Mouse (Mus musculus): Measurements from ENCODE around the gene Mon2. TPM values are rescaled to one million over a fixed set of nuclear protein-coding genes. Genes with fewer than 3 reads are reported as not detected.
"Not testable (repeated sequence)": the region's sequence is repeated elsewhere in the genome, so short reads cannot be mapped to it uniquely, and the experiment has no call there.

Gene Mon2
- polyA plus RNA-seq, 1 experiment from 2014 or later: 32.0 TPM

DNA sequence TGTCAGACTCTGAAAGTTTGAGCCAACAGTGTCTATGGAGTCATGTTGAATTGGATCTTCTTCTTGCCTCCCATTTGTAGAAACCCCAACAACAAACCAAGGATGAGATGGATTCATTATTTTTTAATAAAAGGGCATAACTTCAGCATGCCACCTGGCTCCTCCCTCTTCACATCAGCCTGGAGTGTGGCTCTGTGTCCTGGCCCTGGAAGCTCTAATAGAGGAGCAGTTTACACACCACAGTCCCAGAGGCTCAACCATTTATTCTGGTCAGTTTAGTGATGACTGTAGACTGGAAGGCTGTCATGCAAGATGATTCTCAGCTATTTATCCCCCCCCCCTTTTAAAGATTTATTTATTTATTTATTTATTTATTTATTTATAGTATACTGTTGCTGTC lies 103.1 kb downstream of the Mon2 start:
- ATAC-seq (ENCODE audit: low FRiP score, low read depth): no peak

DNA sequence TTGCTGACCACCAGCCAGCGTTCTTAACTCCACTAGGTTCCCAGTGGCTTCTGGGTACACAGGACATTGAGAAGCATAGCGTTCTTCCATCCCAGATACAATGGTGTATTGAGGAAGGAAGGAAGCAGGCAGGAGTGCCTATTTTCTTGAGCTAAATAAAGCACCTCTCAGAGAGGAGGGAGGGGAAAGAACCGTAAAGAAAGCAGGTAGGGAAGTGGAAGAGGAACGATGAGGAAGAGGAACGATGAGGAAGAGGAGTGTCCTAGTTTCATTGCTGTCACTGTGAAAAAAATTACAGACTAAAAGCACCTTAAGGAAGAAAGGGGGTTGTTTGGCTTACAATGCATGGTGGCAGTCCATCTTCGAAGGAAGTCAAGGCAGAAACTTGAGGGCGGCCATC lies 106.1 kb downstream of the Mon2 start:
- Histone ChIP-seq H3K4me2 (replicated peaks) (no peak overlapping the region), H3K27me3 (no peaks in the 10 kb centered on the region), H3K4me1 (0 out of 2 replicates have a peak, but pooled peaks cover 10% of the 10 kb centered on the region), H3K9ac (no peak overlapping the region), H3K36me3 (no peaks in the 10 kb centered on the region), H3K4me3 (no peak overlapping the region), H3K27ac (no peak overlapping the region), H3K9me3 (no peaks in the 10 kb centered on the region)
- WGBS: 90% methylated on average over 7 of the region's 7 CpGs
- ATAC-seq (ENCODE audit: low FRiP score, low read depth): no peak

More for the DNA sequence above, 103.1 kb downstream of the Mon2 start:
- no peak overlapping the region for H3K9ac ChIP-seq
- 0 out of 2 replicates have a peak, but pooled peaks cover 5% of the 10 kb centered on the region for H3K4me1 ChIP-seq
- no peaks in the 10 kb centered on the region for H3K9me3 ChIP-seq
- H3K27me3 ChIP-seq: no peaks in the 10 kb centered on the region
- H3K4me3 ChIP-seq: no peak overlapping the region
- H3K27ac ChIP-seq: no peak overlapping the region
- no peak overlapping the region for H3K4me2 ChIP-seq (replicated peaks)
- no peaks in the 10 kb centered on the region for H3K36me3 ChIP-seq

DNA sequence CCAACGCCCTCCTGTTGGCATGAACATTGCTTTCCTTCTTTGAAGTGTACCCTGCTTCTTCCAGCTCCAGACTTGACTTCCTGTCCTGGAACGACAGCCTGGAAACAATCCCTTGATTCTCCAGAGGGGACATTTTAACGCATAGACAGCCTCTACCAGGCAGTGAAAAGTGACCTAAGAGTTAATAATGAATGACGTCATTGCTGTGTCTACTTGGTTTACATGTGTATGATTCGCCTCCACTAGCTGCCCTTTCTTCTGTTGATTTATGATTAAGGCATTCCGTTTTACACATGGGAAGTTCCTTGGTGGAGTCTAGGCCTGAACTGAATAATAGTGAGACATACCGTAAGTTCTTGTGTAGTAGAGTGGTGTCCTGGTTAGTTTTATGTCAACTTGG lies 109.9 kb downstream of the Mon2 start:
- 47% methylated on average over 7 of the region's 7 CpGs for WGBS
- Histone ChIP-seq H3K27ac (no peak overlapping the region), H3K4me1 (peaks cover 22% of the 10 kb centered on the region), H3K36me3 (no peaks in the 10 kb centered on the region), H3K9me3 (no peaks in the 10 kb centered on the region), H3K4me3 (no peak overlapping the region), H3K27me3 (no peaks in the 10 kb centered on the region), H3K9ac (no peak overlapping the region), H3K4me2 (replicated peaks) (no peak overlapping the region)
- ATAC-seq (ENCODE audit: low FRiP score, low read depth): no peak

DNA sequence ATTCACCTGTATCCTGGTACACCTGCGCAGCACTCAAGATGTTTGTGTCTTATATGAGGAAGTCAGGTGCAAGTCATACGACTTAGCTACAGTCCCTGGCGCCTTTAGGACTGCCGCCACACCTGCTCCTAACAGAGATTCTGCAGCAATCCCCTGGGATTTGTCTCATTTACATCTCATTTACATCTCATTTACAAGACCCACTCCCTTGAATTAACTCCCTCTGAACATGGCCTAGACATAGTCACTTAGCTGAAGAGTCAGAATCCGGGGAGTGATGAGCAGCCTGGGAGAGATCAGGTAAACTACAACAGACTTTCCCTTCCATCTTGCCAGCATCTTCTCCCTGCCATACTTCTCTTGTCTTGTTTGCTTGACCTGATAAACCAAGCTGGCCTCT lies 110.7 kb downstream of the Mon2 start:
- H3K27ac ChIP-seq; H3K4me3 ChIP-seq; ATAC-seq (ENCODE audit: low FRiP score, low read depth); H3K9me3 ChIP-seq; H3K36me3 ChIP-seq; H3K4me2 ChIP-seq (replicated peaks); H3K27me3 ChIP-seq; H3K9ac ChIP-seq: not testable (repeated sequence)
- H3K4me1 ChIP-seq: peaks cover 30% of the 10 kb centered on the region
- 89% methylated on average over 5 of the region's 5 CpGs for WGBS

DNA sequence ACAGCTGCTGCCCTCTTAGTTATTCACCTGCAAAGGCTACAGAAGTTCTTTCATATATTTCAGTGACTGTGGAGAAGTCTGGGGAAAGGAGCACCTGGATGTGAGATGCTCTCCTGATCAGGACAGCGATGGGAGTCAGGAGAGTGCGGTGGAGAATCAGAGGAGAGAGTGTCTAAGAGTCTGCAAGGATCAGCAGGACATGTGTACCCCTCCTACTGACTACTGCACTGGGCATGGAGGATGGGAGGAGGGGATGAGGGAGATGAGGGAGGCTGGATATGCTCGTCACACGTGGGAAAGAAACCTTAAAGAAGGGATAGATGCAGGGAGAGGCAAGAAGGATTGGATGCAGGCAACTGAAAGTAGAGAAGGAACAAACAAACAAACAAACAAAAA lies 112.1 kb downstream of the Mon2 start:
- Histone ChIP-seq H3K4me3 (no peak overlapping the region), H3K27me3 (no peaks in the 10 kb centered on the region), H3K4me2 (replicated peaks) (peak overlapping the region; percentile 58), H3K9ac (no peak overlapping the region; the same call in 1 of the 2 replicates), H3K4me1 (peaks cover 34% of the 10 kb centered on the region), H3K9me3 (no peaks in the 10 kb centered on the region; the same call in 1 of the 2 replicates), H3K27ac (no peak overlapping the region), H3K36me3 (no peaks in the 10 kb centered on the region)
- WGBS: 36% methylated on average over 4 of the region's 4 CpGs
- no peak for ATAC-seq (ENCODE audit: low FRiP score, low read depth)

DNA sequence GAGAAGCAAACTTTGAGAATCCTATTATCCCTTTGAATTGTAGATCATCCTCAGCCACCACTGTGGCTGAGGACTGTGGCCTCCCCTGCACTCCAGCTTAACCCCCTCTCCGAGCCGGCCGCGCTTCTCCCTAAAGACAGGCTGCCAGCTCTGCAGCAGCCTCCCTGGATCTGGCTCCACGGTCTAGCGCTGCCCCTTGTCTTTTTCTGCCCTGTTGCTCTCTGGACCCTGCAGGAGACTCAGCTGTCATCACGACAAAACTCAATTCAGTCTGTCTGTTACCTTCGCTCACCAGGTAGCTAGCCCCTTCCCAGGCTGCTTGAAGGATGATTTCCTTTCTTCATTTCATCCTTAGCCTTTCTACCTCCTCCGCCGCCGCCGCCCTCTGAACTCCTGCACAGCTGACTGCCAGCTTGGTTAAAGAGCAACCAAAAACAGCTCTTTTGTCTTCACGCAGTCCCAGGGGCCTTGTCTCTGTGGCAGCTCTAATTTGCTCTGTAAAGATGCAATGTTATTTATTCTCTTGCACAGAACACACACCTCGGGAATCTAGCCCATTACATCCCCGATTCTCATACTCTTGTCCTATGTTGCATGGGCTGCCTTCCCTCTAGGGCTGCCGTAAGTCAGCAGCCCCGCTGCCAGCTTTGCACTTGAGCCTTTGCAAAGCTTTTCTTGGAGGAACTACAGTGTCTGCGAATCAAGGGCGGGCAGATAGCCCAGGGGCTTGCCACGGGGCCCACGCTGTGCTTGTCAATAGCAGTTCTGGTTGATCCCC lies 112.7 kb downstream of the Mon2 start:
- ATAC-seq (ENCODE audit: low FRiP score, low read depth): no peak
- 6% methylated on average over 21 of the region's 21 CpGs for WGBS
- Histone ChIP-seq H3K27ac (no peak overlapping the region), H3K27me3 (no peaks in the 10 kb centered on the region), H3K4me2 (replicated peaks) (peak overlapping the region; percentile 58), H3K9ac (peak overlapping the region; percentile 37), H3K36me3 (no peaks in the 10 kb centered on the region), H3K4me3 (peak overlapping the region; percentile 20), H3K4me1 (peaks cover 34% of the 10 kb centered on the region), H3K9me3 (no peaks in the 10 kb centered on the region; the same call in 1 of the 2 replicates)

DNA sequence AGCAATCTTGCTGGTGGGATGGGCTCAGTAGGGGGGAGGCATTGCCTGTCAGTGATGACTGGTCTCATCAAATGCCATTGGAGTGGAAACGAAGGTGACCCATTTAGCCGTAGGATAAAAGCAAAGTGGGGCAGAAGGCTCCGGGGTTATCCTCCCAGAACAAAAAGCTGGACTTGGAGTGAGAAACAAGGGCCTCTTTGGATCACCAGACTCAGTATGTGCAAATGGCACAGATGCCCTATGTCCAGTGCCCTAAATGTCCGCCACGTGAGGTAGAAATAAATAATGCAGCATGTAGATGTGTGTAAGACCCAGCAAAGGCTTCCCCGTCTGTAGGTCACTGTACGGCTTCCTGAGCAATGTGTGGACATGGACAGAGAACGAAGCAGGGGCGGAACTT lies 113.7 kb downstream of the Mon2 start:
- ATAC-seq (ENCODE audit: low FRiP score, low read depth): no peak

DNA sequence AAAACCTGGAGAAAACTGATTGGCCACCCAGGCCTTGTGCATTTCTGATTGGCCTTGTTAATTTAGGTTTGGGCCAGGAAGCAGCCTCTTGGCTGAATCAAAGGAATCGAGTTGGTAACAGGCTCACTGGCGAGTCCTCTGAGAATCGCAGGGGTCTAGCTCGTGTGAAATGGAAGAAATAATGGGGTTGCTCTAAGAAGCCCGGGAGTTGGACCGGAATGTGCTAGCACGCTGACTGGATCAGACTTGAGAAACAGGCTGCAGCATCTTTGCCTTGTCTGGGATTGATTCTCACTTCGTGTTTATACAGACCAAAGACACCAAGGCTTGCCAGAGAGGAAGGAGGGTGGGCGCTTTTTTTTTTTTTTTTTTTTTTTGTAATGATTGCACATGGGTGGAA lies 114.8 kb downstream of the Mon2 start:
- H3K9me3 ChIP-seq: no peaks in the 10 kb centered on the region; the same call in 1 of the 2 replicates
- H3K9ac ChIP-seq: peak overlapping the region; percentile 43; the same call in 1 of the 2 replicates
- no peak overlapping the region for H3K27ac ChIP-seq
- H3K4me2 ChIP-seq (replicated peaks): no peak overlapping the region
- WGBS: 47% methylated on average over 9 of the region's 9 CpGs
- ATAC-seq (ENCODE audit: low FRiP score, low read depth): no peak
- H3K4me3 ChIP-seq: no peak overlapping the region
- peaks cover 33% of the 10 kb centered on the region for H3K4me1 ChIP-seq
- H3K36me3 ChIP-seq: no peaks in the 10 kb centered on the region
- H3K27me3 ChIP-seq: no peaks in the 10 kb centered on the region

More for the DNA sequence above, 113.7 kb downstream of the Mon2 start:
- Histone ChIP-seq H3K27ac (no peak overlapping the region), H3K9ac (no peak overlapping the region), H3K27me3 (no peaks in the 10 kb centered on the region), H3K36me3 (no peaks in the 10 kb centered on the region), H3K4me1 (peaks cover 34% of the 10 kb centered on the region), H3K4me3 (no peak overlapping the region), H3K9me3 (no peaks in the 10 kb centered on the region; the same call in 1 of the 2 replicates), H3K4me2 (replicated peaks) (no peak overlapping the region)
- WGBS: 69% methylated on average over 9 of the region's 9 CpGs

DNA sequence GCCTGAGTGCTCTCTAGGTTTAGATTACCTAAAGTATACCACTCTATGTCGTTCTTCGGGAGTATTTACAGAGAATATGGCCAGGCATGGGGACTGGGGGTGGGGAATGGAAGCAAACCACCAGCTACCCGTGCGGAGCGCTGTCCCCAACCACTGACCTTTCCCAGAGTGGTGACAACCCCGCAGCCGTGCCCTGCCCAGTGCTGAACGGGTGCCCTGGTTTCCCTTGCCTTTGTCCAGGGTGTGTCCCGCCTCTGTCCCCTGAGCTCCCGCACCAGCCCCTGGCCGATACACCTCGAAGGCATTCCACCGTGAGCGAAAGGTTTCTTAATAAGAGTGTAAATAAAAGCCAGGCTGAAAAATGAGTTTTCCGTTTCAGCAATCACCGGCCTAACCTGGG lies 115.6 kb downstream of the Mon2 start:
- no peaks in the 10 kb centered on the region; the same call in 1 of the 2 replicates for H3K9me3 ChIP-seq
- no peaks in the 10 kb centered on the region for H3K36me3 ChIP-seq
- WGBS: 54% methylated on average over 16 of the region's 16 CpGs
- no peaks in the 10 kb centered on the region for H3K27me3 ChIP-seq
- no peak overlapping the region for H3K27ac ChIP-seq
- peaks cover 29% of the 10 kb centered on the region for H3K4me1 ChIP-seq
- ATAC-seq (ENCODE audit: low FRiP score, low read depth): no peak
- no peak overlapping the region for H3K4me3 ChIP-seq
- peak overlapping the region; percentile 43; the same call in 1 of the 2 replicates for H3K9ac ChIP-seq
- peak overlapping the region; percentile 36; the same call in 1 of the 2 replicates for H3K4me2 ChIP-seq (replicated peaks)

DNA sequence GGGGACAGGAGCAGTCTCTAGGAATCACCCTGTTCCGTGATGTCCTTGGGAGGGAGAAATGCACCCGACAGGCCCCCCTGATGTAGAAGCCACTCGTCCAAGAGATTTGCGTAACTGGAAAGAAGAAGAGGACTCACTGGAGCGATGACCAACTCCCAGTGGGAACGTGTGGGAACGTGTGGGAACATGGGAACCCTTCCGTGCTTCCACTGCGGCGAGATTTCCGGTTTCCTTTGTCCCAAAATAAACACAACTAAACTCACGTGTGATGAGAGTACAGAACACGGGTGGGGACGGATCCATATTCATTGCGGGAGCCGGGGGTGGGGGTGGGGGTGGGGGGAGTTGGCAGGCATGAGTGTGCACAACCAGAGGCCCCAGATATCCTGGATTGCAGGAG lies 116.1 kb downstream of the Mon2 start:
- WGBS: 89% methylated on average over 16 of the region's 16 CpGs
- no peaks in the 10 kb centered on the region; the same call in 1 of the 2 replicates for H3K9me3 ChIP-seq
- H3K27ac ChIP-seq: no peak overlapping the region
- no peak overlapping the region for H3K9ac ChIP-seq
- no peak overlapping the region for H3K4me2 ChIP-seq (replicated peaks)
- no peak overlapping the region for H3K4me3 ChIP-seq
- no peak for ATAC-seq (ENCODE audit: low FRiP score, low read depth)
- no peaks in the 10 kb centered on the region for H3K36me3 ChIP-seq
- H3K4me1 ChIP-seq: peaks cover 29% of the 10 kb centered on the region
- H3K27me3 ChIP-seq: no peaks in the 10 kb centered on the region

DNA sequence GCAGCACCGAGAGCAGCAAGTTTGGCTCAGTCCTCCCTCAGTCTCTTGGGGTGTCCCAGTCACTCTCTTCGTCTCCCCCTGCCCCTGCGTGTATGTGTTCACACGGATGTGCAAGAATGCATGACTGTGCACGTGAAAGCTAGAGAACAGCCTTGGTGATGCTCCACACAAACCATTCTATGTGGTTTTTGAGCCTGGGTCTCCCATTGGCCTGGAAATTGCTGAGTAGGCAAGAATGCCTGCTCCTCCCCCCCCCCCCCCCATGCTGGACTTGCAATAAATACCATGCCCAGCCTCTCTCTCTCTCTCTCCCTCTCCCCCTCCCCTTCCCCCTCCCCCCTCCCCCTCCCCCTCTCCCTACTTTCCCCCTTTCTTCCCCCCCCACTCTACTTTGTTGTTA lies 117.6 kb downstream of the Mon2 start:
- no peak overlapping the region for H3K4me2 ChIP-seq (replicated peaks)
- peaks cover 21% of the 10 kb centered on the region for H3K4me1 ChIP-seq
- ATAC-seq (ENCODE audit: low FRiP score, low read depth): no peak
- no peaks in the 10 kb centered on the region for H3K27me3 ChIP-seq
- no peaks in the 10 kb centered on the region; the same call in 1 of the 2 replicates for H3K9me3 ChIP-seq
- H3K36me3 ChIP-seq: no peaks in the 10 kb centered on the region
- H3K27ac ChIP-seq: no peak overlapping the region
- no peak overlapping the region for H3K9ac ChIP-seq
- no peak overlapping the region for H3K4me3 ChIP-seq
- 86% methylated on average over 5 of the region's 5 CpGs for WGBS

DNA sequence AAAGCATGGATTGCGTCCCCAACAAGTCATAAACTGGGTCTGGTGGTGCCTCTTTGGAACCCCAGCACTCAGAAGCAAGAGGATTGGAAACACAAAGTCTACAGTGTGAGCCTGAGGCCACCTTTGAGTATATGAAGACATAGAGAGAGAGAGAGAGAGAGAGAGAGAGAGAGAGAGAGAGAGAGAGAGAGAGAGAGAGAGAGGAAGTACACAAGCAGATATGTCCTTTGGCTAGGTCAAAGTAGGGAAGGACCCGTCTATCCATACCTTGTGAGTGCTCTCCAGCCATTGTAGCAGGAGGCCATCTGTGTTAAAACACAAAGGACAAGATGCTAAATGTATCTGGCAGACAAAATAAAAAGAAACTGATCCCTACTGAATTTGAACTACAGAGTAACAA lies 118.4 kb downstream of the Mon2 start:
- no peak for ATAC-seq (ENCODE audit: low FRiP score, low read depth)
- Histone ChIP-seq H3K4me3 (no peak overlapping the region), H3K27me3 (no peaks in the 10 kb centered on the region), H3K9ac (no peak overlapping the region), H3K4me1 (peaks cover 16% of the 10 kb centered on the region), H3K36me3 (no peaks in the 10 kb centered on the region), H3K4me2 (replicated peaks) (no peak overlapping the region), H3K27ac (no peak overlapping the region), H3K9me3 (no peaks in the 10 kb centered on the region; the same call in 1 of the 2 replicates)
- whole genome bisulfite sequencing: 78% methylated on average over 2 of the region's 2 CpGs

DNA sequence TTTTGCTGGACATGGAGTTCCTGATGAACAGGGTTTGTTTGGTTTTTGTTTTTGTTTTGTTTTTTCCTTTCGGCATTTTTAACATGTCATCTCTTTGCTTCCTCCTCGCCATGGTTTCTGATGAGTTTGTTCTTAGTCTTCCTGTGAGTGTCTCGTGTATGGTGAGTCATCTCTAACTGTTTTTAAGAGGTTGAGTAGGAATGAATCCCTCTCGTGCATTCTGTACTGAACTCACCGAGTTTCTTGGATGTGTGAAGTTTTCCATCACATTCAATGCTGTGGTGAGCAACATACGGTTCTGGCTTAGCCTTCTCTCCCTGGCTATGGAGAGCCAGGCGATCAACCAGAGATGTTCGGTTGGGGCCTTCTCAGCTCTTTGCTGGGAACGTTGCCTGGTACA lies 122.7 kb downstream of the Mon2 start:
- Histone ChIP-seq H3K36me3 (no peaks in the 10 kb centered on the region), H3K4me3 (no peak overlapping the region), H3K27ac (no peak overlapping the region), H3K27me3 (no peaks in the 10 kb centered on the region), H3K4me2 (replicated peaks) (no peak overlapping the region), H3K9ac (no peak overlapping the region), H3K4me1 (peaks cover 5% of the 10 kb centered on the region; the same call in 1 of the 2 replicates), H3K9me3 (no peaks in the 10 kb centered on the region)
- WGBS: 90% methylated on average over 9 of the region's 9 CpGs
- no peak for ATAC-seq (ENCODE audit: low FRiP score, low read depth)
